Mouse (Mus musculus) c-Kit-positive CD71-positive TER-119-positive erythroid progenitor cells, embryonic 14.5 days (primary cell): ENCODE data around the gene Defa26.
"Not testable (repeated sequence)": the region's sequence is repeated elsewhere in the genome, so short reads cannot be mapped to it uniquely, and the experiment has no call there.

Experiments used
- DNase-seq: peaks from one replicate; pipeline ENCODE4 v3.0.0-alpha.2; 2013; ENCODE audit warnings: low spot score

Defa26 gene

GRCm38 (mm10) chr8:21617883-21618282 lies at the start of gene Defa26:
TSS of gene Defa26 (plus strand) at chr8:21618183.
- not testable (repeated sequence) for DNase-seq

DNA sequence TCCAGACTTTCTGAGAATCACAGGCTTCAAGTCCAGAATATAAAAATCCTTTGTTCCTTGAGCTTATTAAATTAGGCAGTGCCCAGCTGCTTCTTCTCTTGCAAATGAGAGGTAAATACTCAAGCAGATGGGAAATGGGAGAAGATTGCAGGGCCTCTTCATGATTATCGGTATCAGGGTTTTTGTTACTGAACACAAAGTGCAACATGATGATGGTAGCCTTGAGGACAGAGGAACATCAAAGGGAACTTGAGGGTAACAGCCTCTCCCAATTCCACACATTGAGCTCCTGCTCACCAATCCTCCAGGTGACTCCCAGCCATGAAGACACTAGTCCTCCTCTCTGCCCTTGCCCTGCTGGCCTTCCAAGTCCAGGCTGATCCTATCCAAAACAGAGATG lies 35.3 kb upstream of the Defa26 start, which contains the start of gene Defa28:
Gene Defa28, plus strand, starts transcription at position 301 of the 400 bp plus-strand sequence.
- DNase-seq: not testable (repeated sequence)

GRCm38 (mm10) chr8:21594408-21594807 lies 23.6 kb upstream of the Defa26 start, which contains the start of gene Gm7861:
TSS of gene Gm7861 (minus strand) at chr8:21594508.
- DNase-seq: not testable (repeated sequence)

GRCm38 (mm10) chr8:21655480-21655879 lies 37.5 kb downstream of the Defa26 start, which contains the start of gene Defa17:
TSS of gene Defa17 (plus strand) at chr8:21655780.
- not testable (repeated sequence) for DNase-seq

- not testable (repeated sequence) for DNase-seq
Observed at GRCm38 (mm10) chr8:21665497-21665896, 47.5 kb downstream of the Defa26 start, which contains the start of gene Defa34. TSS of gene Defa34 (plus strand) at chr8:21665797.
